Mouse (Mus musculus): ENCODE measurements at regions not wholly inside any gene's neighbourhood (a gene's known extent, or its start where the extent isn't known, plus 50 kb on each side); places are given as distances from the start of the nearest gene placed in this dataset.

DNA sequence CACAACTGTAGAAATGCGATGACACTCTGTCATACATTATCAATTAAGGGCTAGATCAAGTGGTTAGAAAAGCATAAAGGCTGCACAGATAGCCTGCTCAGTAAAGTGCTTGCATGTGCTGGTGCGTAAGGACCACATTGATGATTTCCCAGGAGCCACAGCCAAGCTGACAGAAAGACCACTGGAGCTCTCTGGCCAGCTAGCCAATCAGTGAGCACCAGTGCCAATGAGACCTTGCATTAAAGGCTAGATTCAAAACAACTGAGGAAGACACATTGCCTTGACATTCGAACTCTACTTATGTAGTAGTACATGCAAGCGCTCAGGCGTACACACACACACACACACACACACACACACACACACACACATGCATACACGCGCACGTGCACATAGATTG, 96.1 kb upstream of the App start:
- no peak for TF ChIP-seq CEBPB (IDR thresholded peaks at IDR 0.05; ENCODE audit: low read depth)
- TF ChIP-seq MAX (IDR thresholded peaks at IDR 0.05) = no peak
- no peak for TF ChIP-seq USF1 (IDR thresholded peaks at IDR 0.05; ENCODE audit: low read depth)
- TF ChIP-seq CTCF (IDR thresholded peaks at IDR 0.05; ENCODE audit: control insufficient read depth, insufficient read depth, insufficient read length) = no peak
- TF ChIP-seq MYOD1 (IDR thresholded peaks at IDR 0.05; ENCODE audit: control insufficient read depth, insufficient read length, low read depth) = no peak
- TF ChIP-seq FOSL1 (IDR thresholded peaks at IDR 0.05; ENCODE audit: insufficient read depth, low read length, poor library complexity, severe bottlenecking) = no peak
- TF ChIP-seq MYOG (IDR thresholded peaks at IDR 0.05; ENCODE audit: control insufficient read depth, extremely low read depth, insufficient read length) = no peak
- H3K79me3 ChIP-seq (ENCODE audit: low read depth) = no peaks in the 10 kb centered on the region
- no peaks in the 10 kb centered on the region for H3K27me3 ChIP-seq (ENCODE audit: control insufficient read depth, insufficient read depth, insufficient read length)
- H3K4me3 ChIP-seq (ENCODE audit: insufficient read depth, poor library complexity, severe bottlenecking) = no peak overlapping the region
- no peaks in the 10 kb centered on the region for H3K36me3 ChIP-seq (ENCODE audit: control insufficient read depth, insufficient read depth)
- no peaks in the 10 kb centered on the region for H3K79me2 ChIP-seq (ENCODE audit: control insufficient read depth, insufficient read depth)
- no peak overlapping the region for H3ac ChIP-seq (ENCODE audit: control insufficient read depth, insufficient read length, low read depth)

DNA sequence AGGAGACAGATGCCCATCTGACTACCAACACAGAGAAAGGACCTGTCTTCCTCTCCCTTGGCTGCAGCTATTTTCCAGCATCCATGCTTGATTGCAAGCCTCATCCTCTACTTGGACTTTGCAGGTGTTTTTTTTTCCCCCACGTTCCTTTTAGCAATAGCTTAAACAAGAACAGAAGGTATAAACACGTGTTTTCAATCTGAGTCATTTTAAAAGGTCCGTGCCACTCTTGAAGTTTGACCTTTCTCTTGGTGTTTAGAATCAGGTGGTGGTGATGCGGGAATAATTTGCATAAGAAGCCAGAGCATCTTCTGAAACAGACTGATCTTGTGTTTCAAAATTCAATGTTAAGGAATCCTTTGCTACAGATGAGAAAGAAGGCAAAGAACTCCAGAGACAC, 86.3 kb upstream of the App start:
- Histone ChIP-seq H3K36me3 (ENCODE audit: control insufficient read depth, insufficient read depth) (no peaks in the 10 kb centered on the region), H3ac (ENCODE audit: control insufficient read depth, insufficient read length, low read depth) (no peak overlapping the region), H3K79me2 (ENCODE audit: control insufficient read depth, insufficient read depth) (no peaks in the 10 kb centered on the region), H3K79me3 (ENCODE audit: low read depth) (no peaks in the 10 kb centered on the region), H3K4me3 (ENCODE audit: insufficient read depth, poor library complexity, severe bottlenecking) (no peak overlapping the region), H3K27me3 (ENCODE audit: control insufficient read depth, insufficient read depth, insufficient read length) (no peaks in the 10 kb centered on the region)
- no peak for TF ChIP-seq USF1 (IDR thresholded peaks at IDR 0.05; ENCODE audit: low read depth)
- no peak for TF ChIP-seq MYOG (IDR thresholded peaks at IDR 0.05; ENCODE audit: control insufficient read depth, extremely low read depth, insufficient read length)
- TF ChIP-seq CEBPB (IDR thresholded peaks at IDR 0.05; ENCODE audit: low read depth) = no peak
- TF ChIP-seq MYOD1 (IDR thresholded peaks at IDR 0.05; ENCODE audit: control insufficient read depth, insufficient read length, low read depth) = no peak
- no peak for TF ChIP-seq FOSL1 (IDR thresholded peaks at IDR 0.05; ENCODE audit: insufficient read depth, low read length, poor library complexity, severe bottlenecking)

DNA sequence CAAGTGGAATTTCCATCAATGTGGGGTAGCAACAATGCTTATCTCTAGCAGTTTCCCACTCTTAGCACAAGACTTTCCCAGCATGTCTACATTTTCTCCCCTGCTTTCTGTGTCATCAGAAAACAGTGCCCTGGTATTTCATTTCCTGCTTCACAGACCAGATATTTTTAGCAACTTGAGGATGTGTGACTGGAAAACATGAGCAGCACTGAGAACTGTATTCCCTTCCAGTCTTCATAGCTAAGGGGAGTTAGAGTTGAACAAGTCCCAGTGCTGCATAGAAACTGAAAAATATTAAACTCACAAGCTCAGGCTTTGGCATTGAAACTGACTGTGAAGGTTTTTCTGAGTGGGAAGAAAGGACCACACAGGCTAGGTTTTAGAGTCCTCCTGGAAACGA, 73.7 kb upstream of the App start:
- Histone ChIP-seq H3K4me3 (ENCODE audit: insufficient read depth, poor library complexity, severe bottlenecking) (no peak overlapping the region), H3K79me3 (ENCODE audit: low read depth) (no peaks in the 10 kb centered on the region), H3K79me2 (ENCODE audit: control insufficient read depth, insufficient read depth) (no peaks in the 10 kb centered on the region)

DNA sequence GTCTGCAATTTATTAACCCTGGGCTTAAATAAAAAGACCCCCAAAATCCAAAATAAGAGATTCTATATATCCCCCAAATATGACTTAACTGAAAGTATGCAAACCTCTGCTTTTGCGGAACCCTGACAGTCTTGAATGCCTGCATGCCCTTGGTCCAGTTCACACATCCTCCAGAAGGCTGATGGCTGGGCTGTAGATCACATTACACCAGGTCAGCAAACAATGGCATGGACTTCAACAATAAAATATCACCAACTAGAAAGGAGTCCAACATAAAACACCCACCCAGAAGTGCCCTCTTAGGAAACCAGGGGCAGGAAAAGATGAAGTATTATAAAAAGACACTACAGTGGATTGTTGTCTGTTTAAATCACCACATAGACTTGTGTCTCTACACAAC, 59.5 kb upstream of the App start:
- no peak for TF ChIP-seq MAX (IDR thresholded peaks at IDR 0.05)
- no peak for TF ChIP-seq MYOG (IDR thresholded peaks at IDR 0.05; ENCODE audit: control insufficient read depth, extremely low read depth, insufficient read length)
- no peak for TF ChIP-seq CTCF (IDR thresholded peaks at IDR 0.05; ENCODE audit: control insufficient read depth, insufficient read depth, insufficient read length)
- no peak for TF ChIP-seq USF1 (IDR thresholded peaks at IDR 0.05; ENCODE audit: low read depth)
- no peak for TF ChIP-seq CEBPB (IDR thresholded peaks at IDR 0.05; ENCODE audit: low read depth)
- TF ChIP-seq FOSL1 (IDR thresholded peaks at IDR 0.05; ENCODE audit: insufficient read depth, low read length, poor library complexity, severe bottlenecking) = no peak
- TF ChIP-seq MYOD1 (IDR thresholded peaks at IDR 0.05; ENCODE audit: control insufficient read depth, insufficient read length, low read depth) = no peak
- no peak overlapping the region for H3K4me3 ChIP-seq (ENCODE audit: insufficient read depth, poor library complexity, severe bottlenecking)
- H3K79me2 ChIP-seq (ENCODE audit: control insufficient read depth, insufficient read depth) = no peaks in the 10 kb centered on the region
- no peak overlapping the region for H3ac ChIP-seq (ENCODE audit: control insufficient read depth, insufficient read length, low read depth)
- no peaks in the 10 kb centered on the region for H3K27me3 ChIP-seq (ENCODE audit: control insufficient read depth, insufficient read depth, insufficient read length)
- no peaks in the 10 kb centered on the region for H3K79me3 ChIP-seq (ENCODE audit: low read depth)
- no peaks in the 10 kb centered on the region for H3K36me3 ChIP-seq (ENCODE audit: control insufficient read depth, insufficient read depth)

More for the DNA sequence above, 73.7 kb upstream of the App start:
- H3K36me3 ChIP-seq (ENCODE audit: control insufficient read depth, insufficient read depth) = no peaks in the 10 kb centered on the region
- no peaks in the 10 kb centered on the region for H3K27me3 ChIP-seq (ENCODE audit: control insufficient read depth, insufficient read depth, insufficient read length)
- no peak overlapping the region for H3ac ChIP-seq (ENCODE audit: control insufficient read depth, insufficient read length, low read depth)
- TF ChIP-seq MYOD1 (IDR thresholded peaks at IDR 0.05; ENCODE audit: control insufficient read depth, insufficient read length, low read depth) (no peak), MYOG (IDR thresholded peaks at IDR 0.05; ENCODE audit: control insufficient read depth, extremely low read depth, insufficient read length) (no peak), USF1 (IDR thresholded peaks at IDR 0.05; ENCODE audit: low read depth) (no peak), MAX (IDR thresholded peaks at IDR 0.05) (no peak), CEBPB (IDR thresholded peaks at IDR 0.05; ENCODE audit: low read depth) (no peak), CTCF (IDR thresholded peaks at IDR 0.05; ENCODE audit: control insufficient read depth, insufficient read depth, insufficient read length) (no peak)

DNA sequence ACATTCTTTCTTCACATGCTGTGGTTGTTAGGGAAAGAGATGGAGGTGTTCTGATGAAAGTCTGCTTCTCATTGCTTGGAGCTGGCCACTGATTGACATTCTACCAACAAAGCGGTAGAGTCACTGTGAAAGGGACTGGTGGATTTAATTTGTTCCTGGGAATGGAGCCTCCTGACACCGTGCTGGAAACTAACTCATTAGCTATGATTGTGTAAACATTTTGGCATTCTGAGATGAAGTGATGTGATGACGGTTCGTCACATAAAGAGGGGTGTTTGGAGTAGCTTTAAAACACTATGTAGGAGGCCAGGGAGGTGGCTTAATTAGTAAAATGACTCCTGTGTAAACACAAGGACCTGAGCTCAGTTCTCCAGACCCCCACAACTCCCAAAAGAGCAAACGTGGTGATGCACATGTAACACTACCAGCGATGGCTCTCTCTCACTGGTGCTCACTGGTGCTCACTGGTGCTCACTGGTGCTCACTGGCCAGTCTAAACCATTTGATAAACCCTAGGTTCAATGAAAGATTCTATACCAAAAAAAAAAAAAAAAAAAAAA, 58.4 kb upstream of the App start:
- H3K4me3 ChIP-seq (ENCODE audit: insufficient read depth, poor library complexity, severe bottlenecking) = no peak overlapping the region
- no peak overlapping the region for H3ac ChIP-seq (ENCODE audit: control insufficient read depth, insufficient read length, low read depth)
- H3K36me3 ChIP-seq (ENCODE audit: control insufficient read depth, insufficient read depth) = no peaks in the 10 kb centered on the region
- no peaks in the 10 kb centered on the region for H3K27me3 ChIP-seq (ENCODE audit: control insufficient read depth, insufficient read depth, insufficient read length)
- no peaks in the 10 kb centered on the region for H3K79me3 ChIP-seq (ENCODE audit: low read depth)
- no peaks in the 10 kb centered on the region for H3K79me2 ChIP-seq (ENCODE audit: control insufficient read depth, insufficient read depth)
- TF ChIP-seq CEBPB (IDR thresholded peaks at IDR 0.05; ENCODE audit: low read depth) = no peak
- TF ChIP-seq CTCF (IDR thresholded peaks at IDR 0.05; ENCODE audit: control insufficient read depth, insufficient read depth, insufficient read length) = no peak
- TF ChIP-seq USF1 (IDR thresholded peaks at IDR 0.05; ENCODE audit: low read depth) = no peak
- TF ChIP-seq MYOD1 (IDR thresholded peaks at IDR 0.05; ENCODE audit: control insufficient read depth, insufficient read length, low read depth) = no peak
- TF ChIP-seq FOSL1 (IDR thresholded peaks at IDR 0.05; ENCODE audit: insufficient read depth, low read length, poor library complexity, severe bottlenecking) = no peak
- no peak for TF ChIP-seq MYOG (IDR thresholded peaks at IDR 0.05; ENCODE audit: control insufficient read depth, extremely low read depth, insufficient read length)
- TF ChIP-seq MAX (IDR thresholded peaks at IDR 0.05) = no peak

DNA sequence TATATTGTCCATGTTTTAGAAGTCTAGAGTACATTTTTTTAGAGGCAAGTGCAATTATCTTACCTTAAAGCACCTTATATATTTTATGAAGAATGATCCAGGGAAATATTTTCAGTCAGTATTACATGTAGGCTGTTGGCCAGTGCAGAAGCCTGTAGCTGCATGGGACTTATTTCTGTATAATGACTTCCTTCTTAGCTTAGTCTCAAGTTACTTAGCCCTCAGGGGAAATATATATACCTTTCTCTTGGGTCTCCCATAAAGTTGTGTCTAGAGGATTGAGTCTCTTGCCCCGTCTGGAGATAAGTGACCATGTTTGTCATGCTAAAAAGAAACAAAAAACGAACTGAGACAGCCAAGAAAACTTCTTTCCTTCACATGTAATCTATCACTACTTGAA, 57.8 kb upstream of the App start:
- Histone ChIP-seq H3K27me3 (ENCODE audit: control insufficient read depth, insufficient read depth, insufficient read length) (no peaks in the 10 kb centered on the region), H3K79me3 (ENCODE audit: low read depth) (no peaks in the 10 kb centered on the region), H3K4me3 (ENCODE audit: insufficient read depth, poor library complexity, severe bottlenecking) (no peak overlapping the region), H3K36me3 (ENCODE audit: control insufficient read depth, insufficient read depth) (no peaks in the 10 kb centered on the region), H3K79me2 (ENCODE audit: control insufficient read depth, insufficient read depth) (no peaks in the 10 kb centered on the region), H3ac (ENCODE audit: control insufficient read depth, insufficient read length, low read depth) (no peak overlapping the region)
- no peak for TF ChIP-seq MYOG (IDR thresholded peaks at IDR 0.05; ENCODE audit: control insufficient read depth, extremely low read depth, insufficient read length)
- TF ChIP-seq CEBPB (IDR thresholded peaks at IDR 0.05; ENCODE audit: low read depth) = no peak
- no peak for TF ChIP-seq CTCF (IDR thresholded peaks at IDR 0.05; ENCODE audit: control insufficient read depth, insufficient read depth, insufficient read length)
- TF ChIP-seq FOSL1 (IDR thresholded peaks at IDR 0.05; ENCODE audit: insufficient read depth, low read length, poor library complexity, severe bottlenecking) = no peak
- no peak for TF ChIP-seq USF1 (IDR thresholded peaks at IDR 0.05; ENCODE audit: low read depth)
- TF ChIP-seq MAX (IDR thresholded peaks at IDR 0.05) = no peak
- no peak for TF ChIP-seq MYOD1 (IDR thresholded peaks at IDR 0.05; ENCODE audit: control insufficient read depth, insufficient read length, low read depth)

Data from C2C12 (cell line).